Mouse (Mus musculus) lung, adult 2 months (tissue): Measurements from ENCODE around the gene Cep295nl. TPM values are rescaled to one million over a fixed set of nuclear protein-coding genes. Genes with fewer than 3 reads are reported as not detected.

Experiments used
- DNase-seq: peaks from one replicate; pipeline ENCODE4 v3.0.0; 2022
- H3K4me1 ChIP-seq: fragments of 200-500 bp; 2 replicates; pipeline ENCODE4 v1.6.1; 2011; ENCODE audit warnings: low read length; ENCODE audit not compliant: control insufficient read depth, insufficient read depth
- H3K4me3 ChIP-seq: fragments of 200-500 bp; replicated peaks from 2 replicates; pipeline ENCODE3; 2011; ENCODE audit warnings: low read depth, mild to moderate bottlenecking, control low read depth, low read length; ENCODE audit errors: extremely low read depth
- CTCF ChIP-seq: fragments of 200-500 bp; IDR thresholded peaks from 2 replicates; pipeline ENCODE4 v1.5.1; 2011; ENCODE audit warnings: mild to moderate bottlenecking, low read length, control low read depth; ENCODE audit not compliant: insufficient read depth
- POLR2A ChIP-seq: fragments of 200-500 bp; IDR thresholded peaks from 2 replicates; pipeline ENCODE4 v1.6.1; 2011; ENCODE audit warnings: low read depth, mild to moderate bottlenecking, control low read depth, low read length, borderline replicate concordance; ENCODE audit errors: extremely low read depth
- WGBS: fragments of 180-500 bp; shearing (Covaris S2); methylation state at CpG from one replicate; pipeline ENCODE4 v1.1.7; 2018; 5-methylcytosine and 5-hydroxymethylcytosine counted together
- polyA plus RNA-seq: library from polyadenylated mRNA; depleted of rRNA; stranded (reverse); fragments of >200 nt; gene quantifications from 2 replicates; pipeline ENCODE4 v1.2.3, GENCODE M21; 2012

Cep295nl gene
- polyA plus RNA-seq, 1 experiment, result 0.32 TPM

GRCm38 (mm10) chr11:118345693-118346092 is 3.4 kb upstream of the Cep295nl start:
- no peak for DNase-seq
- TF ChIP-seq POLR2A, result no peak
- TF ChIP-seq CTCF, result no peak
- peaks cover 21% of the 10 kb centered on the region for H3K4me1 ChIP-seq
- H3K4me3 ChIP-seq, result no peak overlapping the region
- WGBS, result 37% methylated on average over 4 of the region's 4 CpGs

- H3K4me3 ChIP-seq, result no peak overlapping the region
- WGBS, result 57% methylated on average over 2 of the region's 2 CpGs
- no peak for DNase-seq
- TF ChIP-seq POLR2A (no peak), CTCF (no peak)
- H3K4me1 ChIP-seq, result peaks cover 13% of the 10 kb centered on the region
Measured at GRCm38 (mm10) chr11:118343629-118344028, 1.3 kb upstream of the Cep295nl start.

GRCm38 (mm10) chr11:118337491-118338168 is 4.7 kb downstream of the Cep295nl start:
- TF ChIP-seq POLR2A (no peak), CTCF (no peak)
- DNase-seq, result no peak
- H3K4me3 ChIP-seq, result no peak overlapping the region
- peaks cover 3% of the 10 kb centered on the region for H3K4me1 ChIP-seq
- WGBS, result 45% methylated on average over 8 of the region's 8 CpGs

- DNase-seq, result no peak
- WGBS, result 83% methylated on average over 17 of the region's 17 CpGs
- Histone ChIP-seq H3K4me3 (no peak overlapping the region), H3K4me1 (no peaks in the 10 kb centered on the region)
- TF ChIP-seq CTCF, result no peak
- TF ChIP-seq POLR2A, result no peak
Measured at GRCm38 (mm10) chr11:118333431-118333830, 8.9 kb downstream of the Cep295nl start.

- H3K4me1 ChIP-seq, result peaks cover 5% of the 10 kb centered on the region; the same call in 1 of the 2 replicates
- H3K4me3 ChIP-seq, result no peak overlapping the region
- 74% methylated on average over 11 of the region's 11 CpGs for WGBS
- DNase-seq, result no peak
- TF ChIP-seq CTCF, result no peak
- TF ChIP-seq POLR2A, result no peak
Measured at GRCm38 (mm10) chr11:118332376-118332775, 9.9 kb downstream of the Cep295nl start.

GRCm38 (mm10) chr11:118330777-118331176 is 11.5 kb downstream of the Cep295nl start:
- WGBS, result 90% methylated on average over 16 of the region's 16 CpGs
- DNase-seq, result no peak
- TF ChIP-seq CTCF (no peak), POLR2A (no peak)
- H3K4me1 ChIP-seq, result peaks cover 14% of the 10 kb centered on the region
- H3K4me3 ChIP-seq, result no peak overlapping the region

- WGBS, result 79% methylated on average over 14 of the region's 14 CpGs
- no peak for DNase-seq
- no peak overlapping the region for H3K4me3 ChIP-seq
- peaks cover 14% of the 10 kb centered on the region for H3K4me1 ChIP-seq
- no peak for TF ChIP-seq CTCF
- no peak for TF ChIP-seq POLR2A
Measured at GRCm38 (mm10) chr11:118330361-118330760, 11.9 kb downstream of the Cep295nl start.

GRCm38 (mm10) chr11:118328947-118329346 is 13.4 kb downstream of the Cep295nl start:
- DNase-seq, result no peak
- WGBS, result 79% methylated on average over 5 of the region's 5 CpGs
- Histone ChIP-seq H3K4me3 (no peak overlapping the region), H3K4me1 (peaks cover 14% of the 10 kb centered on the region)
- TF ChIP-seq CTCF (no peak), POLR2A (no peak)

GRCm38 (mm10) chr11:118328511-118328910 is 13.8 kb downstream of the Cep295nl start:
- TF ChIP-seq CTCF (no peak), POLR2A (no peak)
- Histone ChIP-seq H3K4me1 (peaks cover 14% of the 10 kb centered on the region), H3K4me3 (no peak overlapping the region)
- no peak for DNase-seq
- WGBS, result 95% methylated on average over 6 of the region's 6 CpGs

GRCm38 (mm10) chr11:118326991-118327971 is 15.0 kb downstream of the Cep295nl start:
- H3K4me1 ChIP-seq, result peaks cover 14% of the 10 kb centered on the region
- 41% methylated on average over 24 of the region's 24 CpGs for WGBS
- peak; percentile 74 for DNase-seq
- TF ChIP-seq POLR2A (no peak), CTCF (no peak)
- H3K4me3 ChIP-seq, result no peak overlapping the region
